Mouse (Mus musculus) CH12.LX (cell line): ENCODE measurements at regions not wholly inside any gene's neighbourhood (a gene's known extent, or its start where the extent isn't known, plus 50 kb on each side); places are given as distances from the start of the nearest gene placed in this dataset.

Experiments used
- DNase-seq: peaks from one replicate; pipeline ENCODE4 v3.0.0-alpha.2; 2013; ENCODE audit errors: extremely low read depth
- H3K27ac ChIP-seq: 2 replicates; pipeline ENCODE4 v1.5.1; 2012; ENCODE audit warnings: low read depth, mild to moderate bottlenecking, control low read depth, moderate library complexity; ENCODE audit not compliant: insufficient read depth
- H3K27me3 ChIP-seq: replicated peaks from 2 replicates; pipeline ENCODE3; 2012; ENCODE audit warnings: inconsistent platforms
- H3K36me3 ChIP-seq, 2 experiments: replicated peaks in 1 of 2; 2 replicates each; pipeline versions ENCODE3 to v1.6.1; 2012; ENCODE audit warnings: inconsistent platforms in 1 of 2, low read length in 1 of 2, mild to moderate bottlenecking in 1 of 2, mixed read lengths in 1 of 2, moderate library complexity in 1 of 2; ENCODE audit not compliant: control insufficient read depth in 1 of 2, insufficient read depth in 1 of 2
- H3K4me1 ChIP-seq, 2 experiments: 2 replicates each; pipeline ENCODE4 v1.6.1; 2012; ENCODE audit warnings: inconsistent platforms in 1 of 2, moderate library complexity in 1 of 2; ENCODE audit not compliant: insufficient read depth in 2 of 2, control insufficient read depth in 1 of 2
- H3K4me2 ChIP-seq: 2 replicates; pipeline ENCODE4 v1.6.1; 2012; ENCODE audit warnings: low read depth, mild to moderate bottlenecking, control low read depth; ENCODE audit not compliant: poor library complexity, insufficient read depth, severe bottlenecking
- H3K4me3 ChIP-seq, 3 experiments: fragments of 150-350 bp in 1 of 3; sonication (generic) in 1 of 3; replicated peaks in 1 of 3; 2 replicates each; pipeline versions ENCODE3 to v1.5.1; 2011 to 2012; ENCODE audit warnings: low read depth in 2 of 3, low read length in 2 of 3, mild to moderate bottlenecking in 2 of 3, moderate library complexity in 2 of 3, control low read depth in 1 of 3, improper control_type of control experiment in 1 of 3, inconsistent platforms in 1 of 3, mixed read lengths in 1 of 3; ENCODE audit not compliant: poor library complexity in 1 of 3
- H3K79me2 ChIP-seq: replicated peaks from 2 replicates; pipeline ENCODE4 v1.6.1; 2012; ENCODE audit warnings: mild to moderate bottlenecking, moderate library complexity; ENCODE audit not compliant: control insufficient read depth, poor library complexity, insufficient read depth, severe bottlenecking; ENCODE audit errors: extremely low read depth
- H3K9ac ChIP-seq: 2 replicates; pipeline ENCODE4 v1.6.1; 2012; ENCODE audit warnings: low read depth, mild to moderate bottlenecking, control low read depth, moderate library complexity; ENCODE audit not compliant: insufficient read depth
- H3K9me3 ChIP-seq: replicated peaks from 2 replicates; pipeline ENCODE3; 2012; ENCODE audit warnings: low read length, inconsistent platforms, mixed read lengths
- BHLHE40 ChIP-seq: IDR thresholded peaks from 2 replicates; pipeline ENCODE4 v1.6.1; 2011; ENCODE audit warnings: mild to moderate bottlenecking, low read depth, low read length, improper control_type of control experiment
- CHD1 ChIP-seq: IDR thresholded peaks from 2 replicates; pipeline ENCODE4 v1.6.1; 2012; ENCODE audit warnings: low read depth, low read length, improper control_type of control experiment, inconsistent platforms
- E2F4 ChIP-seq: IDR thresholded peaks from 2 replicates; pipeline ENCODE4 v1.6.1; 2011; ENCODE audit warnings: low read depth, low read length, improper control_type of control experiment; ENCODE audit not compliant: insufficient replicate concordance
- ELF1 ChIP-seq: IDR thresholded peaks from 2 replicates; pipeline ENCODE4 v1.6.1; 2014; ENCODE audit warnings: low read depth, mild to moderate bottlenecking, inconsistent platforms, low read length, improper control_type of control experiment
- EP300 ChIP-seq: IDR thresholded peaks from 2 replicates; pipeline ENCODE4 v1.6.1; 2011; ENCODE audit warnings: low read length, improper control_type of control experiment
- HCFC1 ChIP-seq: IDR thresholded peaks from 2 replicates; pipeline ENCODE4 v1.6.1; 2012; ENCODE audit warnings: low read depth, mild to moderate bottlenecking, inconsistent platforms, low read length, improper control_type of control experiment
- IRF4 ChIP-seq: IDR thresholded peaks from 2 replicates; pipeline ENCODE4 v1.6.1; 2014; ENCODE audit warnings: low read depth, mild to moderate bottlenecking, inconsistent platforms, low read length, improper control_type of control experiment
- JUND ChIP-seq: conservative IDR thresholded peaks from 2 replicates; pipeline ENCODE4 v1.6.1; 2011; ENCODE audit warnings: low read depth, low read length, improper control_type of control experiment
- KAT2A ChIP-seq: IDR thresholded peaks from 2 replicates; pipeline ENCODE4 v1.6.1; 2012; ENCODE audit warnings: low read length, improper control_type of control experiment, inconsistent platforms; ENCODE audit not compliant: insufficient replicate concordance
- MAFK ChIP-seq: IDR thresholded peaks from 2 replicates; pipeline ENCODE4 v1.6.1; 2011; ENCODE audit warnings: low read length, improper control_type of control experiment; ENCODE audit not compliant: insufficient replicate concordance
- MAX ChIP-seq: IDR thresholded peaks from 2 replicates; pipeline ENCODE4 v1.6.1; 2011; ENCODE audit warnings: low read length, improper control_type of control experiment
- MAZ ChIP-seq: IDR thresholded peaks from 2 replicates; pipeline ENCODE4 v1.6.1; 2012; ENCODE audit warnings: low read depth, mild to moderate bottlenecking, inconsistent platforms, low read length, improper control_type of control experiment, moderate library complexity
- MEF2A ChIP-seq: IDR thresholded peaks from 2 replicates; pipeline ENCODE4 v1.6.1; 2014; ENCODE audit warnings: low read depth, mild to moderate bottlenecking, inconsistent platforms, low read length, improper control_type of control experiment, borderline replicate concordance
- MXI1 ChIP-seq: IDR thresholded peaks from 2 replicates; pipeline ENCODE4 v1.6.1; 2011; ENCODE audit warnings: mild to moderate bottlenecking, low read depth, low read length, improper control_type of control experiment
- NELFE ChIP-seq: IDR thresholded peaks from 2 replicates; pipeline ENCODE4 v1.6.1; 2011; ENCODE audit warnings: low read depth, low read length, improper control_type of control experiment
- NRF1 ChIP-seq: IDR thresholded peaks from 2 replicates; pipeline ENCODE4 v1.6.1; 2014; ENCODE audit warnings: low read depth, mild to moderate bottlenecking, inconsistent platforms, low read length, improper control_type of control experiment, moderate library complexity
- PAX5 ChIP-seq: IDR thresholded peaks from 2 replicates; pipeline ENCODE4 v1.6.1; 2012; ENCODE audit warnings: low read length, inconsistent platforms, mixed read lengths
- POLR2A ChIP-seq: IDR thresholded peaks from 2 replicates; pipeline ENCODE4 v1.6.1; 2011; ENCODE audit warnings: low read depth, mild to moderate bottlenecking, improper control_type of control experiment, low read length
- RAD21 ChIP-seq: IDR thresholded peaks from 2 replicates; pipeline ENCODE4 v1.6.1; 2011; ENCODE audit warnings: low read depth, mild to moderate bottlenecking, low read length, improper control_type of control experiment, moderate library complexity
- SIN3A ChIP-seq: IDR thresholded peaks from 2 replicates; pipeline ENCODE4 v1.6.1; 2012; ENCODE audit warnings: low read length, improper control_type of control experiment, inconsistent platforms
- TCF12 ChIP-seq: IDR thresholded peaks from 2 replicates; pipeline ENCODE4 v1.6.1; 2014; ENCODE audit warnings: low read depth, mild to moderate bottlenecking, inconsistent platforms, low read length, improper control_type of control experiment
- UBTF ChIP-seq: IDR thresholded peaks from 2 replicates; pipeline ENCODE4 v1.6.1; 2012; ENCODE audit warnings: low read depth, mild to moderate bottlenecking, inconsistent platforms, low read length, improper control_type of control experiment, moderate library complexity
- USF1 ChIP-seq: IDR thresholded peaks from 2 replicates; pipeline ENCODE4 v1.6.1; 2014; ENCODE audit warnings: low read depth, mild to moderate bottlenecking, inconsistent platforms, low read length, improper control_type of control experiment
- USF2 ChIP-seq: conservative IDR thresholded peaks from 2 replicates; pipeline ENCODE4 v1.6.1; 2011; ENCODE audit warnings: low read depth, low read length, improper control_type of control experiment
- ZC3H11A ChIP-seq: IDR thresholded peaks from 2 replicates; pipeline ENCODE4 v1.6.1; 2012; ENCODE audit warnings: low read depth, mild to moderate bottlenecking, inconsistent platforms, low read length, improper control_type of control experiment
- ZMIZ1 ChIP-seq: IDR thresholded peaks from 2 replicates; pipeline ENCODE4 v1.6.1; 2012; ENCODE audit warnings: low read depth, mild to moderate bottlenecking, inconsistent platforms, low read length, improper control_type of control experiment
- dilution Hi-C: fragments of 300-500 bp; cut with MboI; formaldehyde crosslinking; loops from 2 replicates; pipeline ENCODE4 v1.14.3; 2020; ENCODE audit warnings: low sequenced_read_pairs; ENCODE audit not compliant: extremely low pct_unique_long_range_greater_than_20kb, extremely low pct_ligation_motif_present
- in situ Hi-C: fragments of 300-500 bp; cut with MboI; formaldehyde crosslinking; loops from 3 replicates; pipeline ENCODE4 v1.14.3; 2019; ENCODE audit warnings: low sequenced_read_pairs, low pct_ligation_motif_present, low pct_unique_long_range_greater_than_20kb, mixed read lengths

DNA sequence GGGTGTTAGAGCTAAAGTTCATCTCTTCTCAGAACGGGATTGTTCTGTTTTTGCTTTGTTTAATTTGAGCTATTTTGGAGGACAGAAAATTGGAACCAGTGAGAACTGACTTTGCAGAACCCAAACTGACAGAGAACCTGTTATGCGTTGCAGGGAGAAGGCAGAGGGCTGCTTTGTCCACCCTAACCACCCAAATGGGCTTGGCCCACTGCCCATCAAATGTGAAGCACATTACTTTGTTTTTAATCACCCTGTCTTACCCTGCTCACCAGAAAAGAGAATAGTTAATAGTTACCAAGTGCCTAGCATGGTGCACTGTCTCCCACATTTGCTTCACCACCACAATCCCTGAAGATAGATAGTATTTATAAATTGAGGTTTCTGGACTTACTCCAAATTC is 163.0 kb upstream of the Tas2r134 start:
- dilution Hi-C loops: no loop called here
- no peak overlapping the region for H3K9ac ChIP-seq
- TF ChIP-seq USF1 (no peak), TCF12 (no peak), ZMIZ1 (no peak), KAT2A (no peak), HCFC1 (no peak), E2F4 (no peak), RAD21 (no peak), ZC3H11A (no peak)
- TF ChIP-seq, all 38 proteins: peak for 0
- Histone ChIP-seq H3K4me3 (no peak overlapping the region), H3K27me3 (no peaks in the 10 kb centered on the region), H3K4me1 (no peaks in the 10 kb centered on the region), H3K9me3 (no peaks in the 10 kb centered on the region), H3K27ac (no peak overlapping the region), H3K36me3 (no peaks in the 10 kb centered on the region), H3K4me2 (no peak overlapping the region), H3K79me2 (no peaks in the 10 kb centered on the region)
- no peak for DNase-seq
- in situ Hi-C loops: no loop called here

DNA sequence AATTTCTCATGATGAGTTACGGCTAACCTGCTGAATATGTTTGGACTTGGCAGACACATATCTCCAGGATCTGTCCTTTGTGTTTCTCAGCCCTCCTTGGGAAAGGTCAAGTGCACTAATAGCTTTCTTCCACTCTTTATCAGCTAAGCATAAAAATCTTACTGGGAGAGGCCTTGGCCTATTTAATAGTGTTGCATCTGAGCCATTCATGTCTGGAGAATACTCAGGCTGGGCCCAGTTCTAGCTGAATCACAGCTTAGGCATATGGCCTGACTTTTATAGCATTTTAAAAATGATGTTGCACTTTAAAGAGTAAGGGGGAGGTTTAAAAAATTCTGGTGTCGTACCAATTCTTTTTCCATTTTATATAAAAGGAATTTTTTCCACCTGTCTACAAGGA is 166.4 kb upstream of the Tas2r134 start:
- DNase-seq: no peak
- Histone ChIP-seq H3K4me3 (no peak overlapping the region), H3K36me3 (no peaks in the 10 kb centered on the region), H3K9me3 (no peaks in the 10 kb centered on the region), H3K9ac (no peak overlapping the region), H3K79me2 (no peaks in the 10 kb centered on the region), H3K27me3 (no peaks in the 10 kb centered on the region), H3K27ac (no peak overlapping the region), H3K4me2 (no peak overlapping the region), H3K4me1 (no peaks in the 10 kb centered on the region)
- dilution Hi-C loops (no loop called here), in situ Hi-C loops (no loop called here)
- TF ChIP-seq MAX: no peak
- TF ChIP-seq UBTF: no peak
- TF ChIP-seq USF2: no peak
- TF ChIP-seq CHD1: no peak
- no peak for TF ChIP-seq MAZ
- no peak for TF ChIP-seq TCF12
- no peak for TF ChIP-seq NRF1

DNA sequence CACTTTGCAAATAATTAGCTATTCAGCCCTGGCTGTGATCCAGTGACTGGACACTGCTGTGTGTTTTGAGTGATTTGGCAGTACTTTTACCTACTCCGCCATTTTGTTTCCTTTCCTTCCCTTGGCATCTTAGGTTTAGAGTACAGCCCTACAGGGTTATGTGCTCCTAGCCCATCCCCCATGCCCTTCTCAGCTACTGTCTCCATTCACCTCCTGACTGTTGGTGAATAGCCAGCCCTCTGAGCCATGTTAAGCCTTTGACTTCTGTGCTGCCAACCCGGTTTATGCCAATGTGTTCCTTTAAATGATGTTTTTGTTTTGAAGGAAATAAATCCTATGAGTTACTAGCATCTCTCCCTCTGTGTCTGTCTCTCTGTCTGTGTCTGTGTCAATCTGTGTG is 167.8 kb upstream of the Tas2r134 start:
- no peaks in the 10 kb centered on the region for H3K4me1 ChIP-seq
- TF ChIP-seq NELFE: no peak
- TF ChIP-seq IRF4: no peak
- TF ChIP-seq TCF12: no peak
- no peak for TF ChIP-seq E2F4
- TF ChIP-seq PAX5: no peak
- TF ChIP-seq NRF1: no peak
- TF ChIP-seq BHLHE40: no peak
- no peak for TF ChIP-seq MXI1
- TF ChIP-seq ELF1: no peak
- no peak for TF ChIP-seq MEF2A
- TF ChIP-seq ZMIZ1: no peak
- TF ChIP-seq CHD1: no peak
- no peak for TF ChIP-seq POLR2A
- TF ChIP-seq MAFK: no peak
- TF ChIP-seq HCFC1: no peak
- no peak for TF ChIP-seq EP300
- no peak for TF ChIP-seq SIN3A
- no peak for TF ChIP-seq MAX
- no peak for TF ChIP-seq JUND
- no peaks in the 10 kb centered on the region for H3K27me3 ChIP-seq
- H3K4me3 ChIP-seq: no peak overlapping the region
- no peaks in the 10 kb centered on the region for H3K36me3 ChIP-seq
- H3K27ac ChIP-seq: no peak overlapping the region
- no peaks in the 10 kb centered on the region for H3K79me2 ChIP-seq
- H3K4me2 ChIP-seq: no peak overlapping the region
- dilution Hi-C loops (no loop called here), in situ Hi-C loops (no loop called here)
- H3K9ac ChIP-seq: no peak overlapping the region
- no peak for DNase-seq
- H3K9me3 ChIP-seq: no peaks in the 10 kb centered on the region
